Mouse (Mus musculus) heart, adult 18-20 months (tissue): Measurements from ENCODE around the gene Gbp4. TPM values are rescaled to one million over a fixed set of nuclear protein-coding genes. Genes with fewer than 3 reads are reported as not detected.
A peak's percentile ranks its signal among the peaks of the same experiment; 100 is the strongest.
"Not testable (repeated sequence)": the region's sequence is repeated elsewhere in the genome, so short reads cannot be mapped to it uniquely, and the experiment has no call there.

Experiments used
- DNase-seq, 2 experiments: peaks; one replicate each; pipeline ENCODE4 v3.0.0; 2021 to 2022; ENCODE audit warnings: mixed read lengths in 1 of 2
- long read RNA-seq, 2 experiments: library from polyadenylated mRNA; stranded (forward); transcript quantifications; one replicate each; pipeline ENCODE4 v2.0.0; 2021
- total RNA-seq, 2 experiments: library from RNA; stranded (reverse); gene quantifications; 2 replicates each; pipeline ENCODE4 v1.2.3; 2021

Gene Gbp4
- total RNA-seq, result 10 to 100 TPM in 1 of 2 experiments, 1 to 10 TPM in 1; 3.9 to 22.8 TPM
- long read RNA-seq, experiment 1, full-length matches to known transcripts, result 4 of 19 reads
- long read RNA-seq, experiment 1, partial matches to known transcripts, result 4 of 19 reads
- long read RNA-seq, experiment 1, other reads (novel, unspliced or antisense), result 11 of 19 reads
- long read RNA-seq, experiment 2, partial matches to known transcripts, result 0 of 2 reads
- long read RNA-seq, experiment 2, other reads (novel, unspliced or antisense), result 2 of 2 reads

DNA sequence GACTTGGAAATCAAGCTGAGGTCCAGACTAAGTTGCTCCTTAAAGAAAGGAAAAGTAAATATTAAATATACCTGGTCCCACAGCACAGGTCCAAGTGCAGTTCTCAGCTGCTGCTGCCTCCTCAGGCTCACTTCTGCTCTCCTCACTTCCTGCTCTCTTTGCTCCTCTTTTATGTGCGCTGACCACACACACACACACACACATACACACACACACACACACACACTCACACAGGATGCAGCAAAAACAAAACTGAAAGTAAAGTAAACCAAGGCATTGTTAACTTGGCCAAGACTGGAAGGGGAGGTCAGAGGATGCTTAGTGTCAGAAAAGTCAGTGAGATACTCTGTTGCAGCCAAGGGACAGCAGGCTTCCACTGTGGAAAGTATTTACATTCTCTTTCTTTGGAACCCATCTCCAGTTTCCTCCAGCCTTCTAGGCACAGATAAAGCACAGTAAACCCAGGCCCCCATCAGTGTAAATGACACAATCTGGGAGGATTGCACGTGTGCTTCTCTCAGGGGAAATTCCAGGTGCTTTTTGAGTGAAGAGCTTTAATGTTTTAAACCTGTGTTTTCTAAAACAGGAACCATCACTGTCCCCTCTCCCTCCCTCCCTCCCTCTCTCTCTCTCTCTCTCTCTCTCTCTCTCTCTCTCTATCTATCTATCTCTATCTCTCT is at the start of gene Gbp4, which contains the start of the genes Gbp9 and Gbp8:
TSS of gene Gbp4 (minus strand) at position 178 of the 680 bp plus-strand sequence.
TSS of gene Gbp9 (minus strand) at position 131 of the 680 bp plus-strand sequence.
TSS of gene Gbp8 (minus strand) at position 132 of the 680 bp plus-strand sequence.
- DNase-seq, result peak; percentile 50 to 69

DNA sequence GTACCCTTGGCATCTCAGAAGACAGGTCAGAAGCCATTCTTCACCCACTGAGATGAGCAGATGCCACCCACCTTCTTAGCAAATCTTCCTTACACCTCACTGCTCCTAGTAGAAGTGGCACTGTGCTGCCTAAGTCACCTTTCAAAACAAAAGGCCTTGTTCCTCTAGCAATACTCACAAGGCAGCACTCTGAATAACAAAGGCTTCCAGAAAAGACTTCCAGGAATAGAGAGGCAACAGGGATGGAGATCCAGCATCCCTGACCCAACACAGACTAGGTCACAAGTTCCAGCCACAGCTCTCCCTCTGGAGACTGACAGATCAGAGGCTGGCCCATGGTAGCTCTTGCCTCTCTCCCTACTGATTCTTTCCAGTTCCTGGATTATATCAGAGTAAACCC is 42.1 kb upstream of the Gbp4 start:
- DNase-seq, result no peak

- DNase-seq, result no peak
These were observed 17.2 kb upstream of the Gbp4 start for GRCm38 (mm10) chr5:105156582-105156981.

- no peak for DNase-seq
These were observed 14.7 kb upstream of the Gbp4 start for GRCm38 (mm10) chr5:105154049-105154448.

- not testable (repeated sequence) for DNase-seq
These were observed 8.7 kb upstream of the Gbp4 start for GRCm38 (mm10) chr5:105148062-105148461.

DNA sequence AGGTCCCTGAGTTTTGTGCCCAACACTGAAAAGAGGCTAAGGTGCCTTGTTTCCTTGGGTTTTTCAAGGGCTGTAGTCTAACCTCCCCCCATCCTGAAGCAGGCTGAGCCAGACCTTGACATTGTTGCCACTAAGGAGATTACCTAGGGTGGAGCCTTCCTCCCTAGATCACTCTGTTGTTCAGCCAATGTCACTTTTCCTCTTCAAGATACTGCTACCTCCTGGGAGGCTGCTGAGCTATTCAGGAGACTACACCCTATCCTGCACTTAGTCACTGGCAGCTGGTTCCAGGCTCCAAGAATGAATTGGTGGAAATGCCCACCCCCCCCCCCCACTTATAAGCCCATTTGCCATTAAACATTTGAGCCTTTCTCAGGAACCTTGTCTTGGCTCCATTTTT is 7.1 kb upstream of the Gbp4 start:
- peak; percentile 30 to 83 for DNase-seq

- peak; percentile 19 to 65 for DNase-seq
These were observed 6.3 kb upstream of the Gbp4 start for GRCm38 (mm10) chr5:105145731-105146130.

DNA sequence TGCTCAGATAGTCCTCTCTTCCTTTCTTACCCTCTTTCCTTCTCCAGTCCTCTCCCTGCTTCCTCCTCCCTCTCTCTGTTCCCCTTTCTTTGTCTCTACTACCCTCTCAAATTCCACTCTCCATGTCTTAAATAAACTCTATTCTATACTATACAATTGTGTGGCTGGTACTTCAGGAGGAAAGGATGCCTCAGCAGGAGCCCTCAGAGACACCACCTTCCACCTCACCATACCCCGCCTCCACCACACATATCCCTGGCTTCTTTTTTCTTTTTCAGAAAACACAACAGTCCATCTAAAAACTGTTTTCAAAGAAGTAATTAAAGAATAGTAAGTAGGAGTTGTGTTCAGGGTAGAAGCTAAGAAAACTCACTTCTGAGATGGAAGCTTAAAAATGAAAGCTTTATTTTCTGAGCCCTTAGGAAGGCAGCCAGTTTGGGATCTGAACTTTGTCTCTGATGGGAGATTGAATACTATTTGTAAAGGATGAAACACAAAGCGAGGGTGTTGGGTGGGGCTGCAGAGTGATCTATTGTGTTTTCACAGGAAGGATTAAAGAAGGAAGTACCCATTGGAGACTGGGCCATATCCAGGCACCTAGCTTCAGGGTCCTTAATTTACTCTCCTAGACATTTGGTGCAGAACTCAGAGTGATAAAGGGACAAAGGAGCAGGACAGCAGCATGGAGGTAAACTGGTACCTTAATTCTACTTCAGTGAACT is 864 bp upstream of the Gbp4 start:
- not testable (repeated sequence) for DNase-seq

DNA sequence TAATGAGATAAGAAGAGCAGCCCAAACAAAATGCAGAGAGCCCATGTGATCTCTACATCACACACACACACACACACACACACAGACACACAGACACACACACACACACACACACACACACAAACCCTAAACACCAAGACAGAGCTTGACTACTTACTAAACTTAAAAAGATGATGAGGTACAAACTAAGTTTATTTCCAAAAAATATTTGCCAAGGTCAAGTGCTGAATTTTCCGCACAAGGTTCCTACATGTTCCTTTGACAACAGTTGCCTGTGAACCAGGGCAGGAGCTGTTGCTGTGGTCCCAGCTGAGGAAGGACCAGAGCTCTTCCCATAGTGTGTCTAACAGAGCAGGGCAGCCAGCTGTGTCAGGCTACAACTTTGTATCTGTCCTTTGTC is 480 bp downstream of the Gbp4 start:
- no peak for DNase-seq

DNA sequence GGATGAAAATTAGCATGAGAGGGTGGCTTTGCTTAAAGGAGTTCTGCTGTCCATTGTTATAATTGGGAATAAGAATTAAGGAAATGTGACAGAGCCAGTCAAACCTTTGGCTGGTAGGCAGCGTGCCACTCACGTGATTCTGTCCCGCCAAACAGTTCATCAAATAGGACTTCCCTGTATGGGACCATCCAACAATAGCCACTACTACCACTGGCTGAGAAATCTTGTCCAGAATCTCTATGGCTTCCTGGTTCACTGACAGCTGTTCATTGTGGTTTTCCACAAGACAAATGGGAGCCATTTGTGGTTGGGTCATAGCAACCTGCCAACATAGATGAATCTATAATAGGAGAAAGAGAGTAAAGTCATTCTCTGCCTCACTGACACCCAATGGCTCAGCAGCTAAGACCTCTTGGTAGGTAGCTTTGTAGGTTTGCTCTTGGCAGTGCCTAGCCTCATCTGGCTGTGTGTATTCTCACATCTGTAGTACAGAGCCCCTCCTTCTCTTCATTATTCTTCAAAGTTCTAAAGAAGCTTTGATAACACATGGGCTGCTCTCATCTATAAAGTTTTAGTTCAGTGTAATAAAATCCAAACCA is 2.6 kb downstream of the Gbp4 start:
- not testable (repeated sequence) for DNase-seq

- DNase-seq, result not testable (repeated sequence)
These were observed 17.7 kb downstream of the Gbp4 start for GRCm38 (mm10) chr5:105121731-105122130.

GRCm38 (mm10) chr5:105115740-105116139 is 23.6 kb downstream of the Gbp4 start:
- no peak for DNase-seq

- DNase-seq, result peak in 1 of 2 experiments; percentile 11
These were observed 24.7 kb downstream of the Gbp4 start for GRCm38 (mm10) chr5:105114696-105115095.

- no peak for DNase-seq
These were observed 25.7 kb downstream of the Gbp4 start for GRCm38 (mm10) chr5:105113656-105114055.

DNA sequence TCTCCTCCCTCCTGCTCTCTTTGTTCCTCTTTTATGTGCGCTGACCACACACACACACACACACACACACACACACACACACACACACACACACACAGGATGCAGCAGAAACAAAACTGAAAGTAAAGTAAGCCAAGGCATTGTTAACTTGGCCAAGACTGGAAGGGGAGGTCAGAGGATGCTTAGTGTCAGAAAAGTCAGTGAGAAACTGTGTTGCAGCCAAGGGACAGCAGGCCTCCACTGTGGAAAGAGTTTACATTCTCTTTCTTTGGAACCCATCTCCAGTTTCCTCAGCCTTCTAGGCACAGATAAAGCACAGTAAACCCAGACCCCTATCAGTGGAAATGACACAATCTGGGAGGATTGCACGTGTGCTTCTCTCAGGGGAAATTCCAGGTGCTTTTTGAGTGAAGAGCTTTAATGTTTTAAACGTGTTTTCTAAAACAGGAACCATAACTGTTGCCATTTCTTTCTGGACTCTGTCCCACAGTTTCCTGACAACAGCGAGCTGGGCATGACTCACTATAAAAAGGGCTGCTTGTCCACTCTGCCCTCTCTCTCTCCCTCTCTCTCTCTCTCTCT is 29.0 kb downstream of the Gbp4 start:
- DNase-seq, result peak; percentile 81 to 86

DNA sequence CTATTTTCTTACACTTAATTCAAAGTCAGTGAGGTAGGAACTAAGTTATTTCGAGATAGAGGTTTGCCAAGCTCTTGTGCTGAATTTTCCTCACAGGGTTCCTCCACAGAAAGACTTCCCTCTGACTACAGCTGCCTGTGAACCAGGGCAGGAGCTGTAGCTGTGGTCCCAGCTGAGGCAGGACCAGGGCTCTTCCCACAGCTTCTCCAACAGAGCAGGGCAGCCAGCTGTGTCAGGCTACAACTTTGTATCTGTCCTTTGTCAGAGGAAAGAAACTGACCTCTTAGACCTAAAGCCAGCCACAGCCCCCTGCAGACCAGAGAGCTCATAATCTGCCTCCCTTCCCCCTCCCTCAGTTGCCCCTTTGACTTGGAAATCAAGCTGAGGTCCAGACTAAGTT is 29.6 kb downstream of the Gbp4 start:
- peak; percentile 16 to 37 for DNase-seq

DNA sequence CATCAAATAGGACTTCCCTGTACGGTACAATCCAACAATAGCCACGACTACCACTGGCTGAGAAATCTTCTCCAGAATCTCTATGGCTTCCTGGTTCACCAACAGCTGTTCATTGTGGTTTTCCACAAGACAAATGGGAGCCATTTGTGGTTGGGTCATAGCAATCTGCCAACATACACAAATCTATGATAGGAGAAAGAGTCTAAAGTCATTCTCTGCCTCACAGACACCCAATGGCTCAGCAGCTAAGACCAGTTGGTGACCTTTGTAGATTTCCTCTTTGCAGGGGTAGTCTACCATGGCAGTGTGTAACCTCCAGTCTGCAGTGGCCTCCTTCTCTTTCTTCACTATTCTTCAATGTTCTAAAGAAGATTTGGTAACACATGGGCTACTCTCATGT is 33.7 kb downstream of the Gbp4 start:
- DNase-seq, result not testable (repeated sequence)

DNA sequence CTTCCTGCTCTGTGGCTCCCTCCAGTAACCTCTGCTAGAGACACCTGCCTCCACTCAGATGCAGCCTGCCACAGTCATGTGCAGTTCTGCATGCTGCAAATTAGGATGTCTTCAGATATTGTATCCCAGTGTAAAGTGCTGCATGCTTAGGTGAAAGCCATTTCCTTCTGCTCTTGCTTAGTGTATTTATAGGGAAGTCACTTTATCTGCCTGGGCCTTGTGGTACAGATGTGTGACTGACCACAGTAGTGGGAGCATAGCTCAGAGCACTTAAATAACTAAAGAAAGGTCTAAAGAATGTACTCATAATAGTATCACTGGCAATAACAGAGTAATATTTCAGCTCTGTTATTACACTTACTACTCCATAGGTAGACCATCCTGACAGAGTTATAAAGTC is 57.5 kb downstream of the Gbp4 start:
- DNase-seq, result no peak

- not testable (repeated sequence) for DNase-seq
These were observed 71.0 kb downstream of the Gbp4 start for GRCm38 (mm10) chr5:105068356-105068755.
